Mouse (Mus musculus) brain, adult 2 months (tissue): ENCODE data around the gene P4htm.
"Not testable (repeated sequence)": the region's sequence is repeated elsewhere in the genome, so short reads cannot be mapped to it uniquely, and the experiment has no call there.

Experiments
- DNase-seq: peaks from one replicate; pipeline ENCODE4 v3.0.0; 2011; ENCODE audit warnings: low read depth, low spot score

The P4htm gene

GRCm38 (mm10) chr9:108596998-108597764, at the start of gene P4htm:
TSS of gene P4htm (minus strand) at chr9:108597667.
- DNase-seq, result peak; percentile 90

GRCm38 (mm10) chr9:108639825-108640224, 42.4 kb upstream of the P4htm start:
- DNase-seq, result no peak

GRCm38 (mm10) chr9:108635415-108635814, 37.9 kb upstream of the P4htm start:
- DNase-seq, result no peak

- peak; percentile 56 for DNase-seq
Observed at GRCm38 (mm10) chr9:108633846-108634245, 36.4 kb upstream of the P4htm start.

- DNase-seq, result no peak
Observed at GRCm38 (mm10) chr9:108632375-108632774, 34.9 kb upstream of the P4htm start.

GRCm38 (mm10) chr9:108631631-108632256, 34.3 kb upstream of the P4htm start:
- no peak for DNase-seq

GRCm38 (mm10) chr9:108630683-108631082, 33.2 kb upstream of the P4htm start:
- DNase-seq, result no peak

- no peak for DNase-seq
Observed at GRCm38 (mm10) chr9:108628141-108628540, 30.7 kb upstream of the P4htm start.

- peak; percentile 13 for DNase-seq
Observed at GRCm38 (mm10) chr9:108626498-108626897, 29.0 kb upstream of the P4htm start.

- DNase-seq, result no peak
Observed at GRCm38 (mm10) chr9:108617301-108617700, 19.8 kb upstream of the P4htm start.

- peak; percentile 65 for DNase-seq
Observed at GRCm38 (mm10) chr9:108611488-108611887, 14.0 kb upstream of the P4htm start.

GRCm38 (mm10) chr9:108608889-108609288, 11.4 kb upstream of the P4htm start:
- no peak for DNase-seq

GRCm38 (mm10) chr9:108607929-108608328, 10.5 kb upstream of the P4htm start:
- DNase-seq, result not testable (repeated sequence)

GRCm38 (mm10) chr9:108601986-108602385, 4.5 kb upstream of the P4htm start:
- no peak for DNase-seq

- DNase-seq, result no peak
Observed at GRCm38 (mm10) chr9:108600011-108600410, 2.5 kb upstream of the P4htm start.

- no peak for DNase-seq
Observed at GRCm38 (mm10) chr9:108599021-108599566, 1.6 kb upstream of the P4htm start.

- no peak for DNase-seq
Observed at GRCm38 (mm10) chr9:108594354-108594753, 3.1 kb downstream of the P4htm start.

- peak; percentile 56 for DNase-seq
Observed at GRCm38 (mm10) chr9:108591462-108591861, 6.0 kb downstream of the P4htm start.

- peak; percentile 63 for DNase-seq
Observed at GRCm38 (mm10) chr9:108589229-108589628, 8.2 kb downstream of the P4htm start.

GRCm38 (mm10) chr9:108587571-108588180, 9.8 kb downstream of the P4htm start:
- DNase-seq, result peak; percentile 98

- no peak for DNase-seq
Observed at GRCm38 (mm10) chr9:108579344-108579690, 18.1 kb downstream of the P4htm start.

GRCm38 (mm10) chr9:108578545-108579343, 18.7 kb downstream of the P4htm start, which contains the start of gene Wdr6:
TSS of gene Wdr6 (minus strand) at chr9:108578739.
- peak; percentile 98 for DNase-seq
